Mouse (Mus musculus) midbrain, embryonic 11.5 days (tissue): ENCODE results near the gene Gm4969. TPM values are rescaled to one million over a fixed set of nuclear protein-coding genes. Genes with fewer than 3 reads are reported as not detected.
A peak's percentile ranks its signal among the peaks of the same experiment; 100 is the strongest.

ENCODE experiments used
- ATAC-seq: fragments of 200-750 bp; cut with Nextera tagmentation; 2 replicates; pipeline ENCODE4 v1.8.0; 2017; ENCODE audit warnings: moderate TSS enrichment, moderate library complexity; ENCODE audit not compliant: low FRiP score
- DNase-seq: peaks from one replicate; pipeline ENCODE4 v3.0.0; 2015; ENCODE audit warnings: low spot score; ENCODE audit errors: missing footprints
- H3K27ac ChIP-seq: fragments of 300-500 bp; sonication (generic); 2 replicates; pipeline ENCODE4 v1.5.1; 2014; ENCODE audit warnings: low read depth, low read length
- H3K27me3 ChIP-seq: fragments of 300-500 bp; sonication (generic); 2 replicates; pipeline ENCODE4 v1.6.1; 2014; ENCODE audit warnings: mild to moderate bottlenecking, low read length, moderate library complexity, mixed read lengths; ENCODE audit not compliant: control insufficient read depth, insufficient read depth
- H3K36me3 ChIP-seq: fragments of 300-500 bp; sonication (generic); 2 replicates; pipeline ENCODE4 v1.6.1; 2014; ENCODE audit warnings: mild to moderate bottlenecking, low read length, moderate library complexity, mixed read lengths; ENCODE audit not compliant: control insufficient read depth, insufficient read depth
- H3K4me1 ChIP-seq: fragments of 300-500 bp; sonication (generic); 2 replicates; pipeline ENCODE4 v1.6.1; 2014; ENCODE audit warnings: low read length; ENCODE audit not compliant: control insufficient read depth, insufficient read depth
- H3K4me2 ChIP-seq: fragments of 300-500 bp; sonication (generic); 2 replicates; pipeline ENCODE4 v1.6.1; 2014; ENCODE audit warnings: mild to moderate bottlenecking, moderate library complexity
- H3K4me3 ChIP-seq: fragments of 300-500 bp; sonication (generic); 2 replicates; pipeline ENCODE4 v1.5.1; 2014; ENCODE audit warnings: low read depth, low read length
- H3K9ac ChIP-seq: fragments of 300-500 bp; sonication (generic); 2 replicates; pipeline ENCODE4 v1.6.1; 2014; ENCODE audit warnings: low read length
- H3K9me3 ChIP-seq: fragments of 300-500 bp; sonication (generic); 2 replicates; pipeline ENCODE4 v1.6.1; 2016; ENCODE audit warnings: low read length; ENCODE audit not compliant: control insufficient read depth
- WGBS: fragments of 180-500 bp; shearing (Covaris S2); extraction: QIAGEN DNeasy Blood & Tissue Kit; methylation state at CpG from one replicate; pipeline ENCODE4 v1.1.7; 2014; 5-methylcytosine and 5-hydroxymethylcytosine counted together
- polyA plus RNA-seq: library from polyadenylated mRNA; unstranded; fragments of >200 nt; fragmentation: Nextera tagmentation; extraction: Ambion mirVana; gene quantifications from 2 replicates; pipeline ENCODE4 v1.2.1, GENCODE M21; 2014

The Gm4969 gene
- polyA plus RNA-seq, result 0.46 and 0.58 TPM in 2 replicates

- no peak within 1 kb of the TSS for H3K9ac ChIP-seq
- peak; percentile 94 for DNase-seq
- peak within 1 kb of the TSS; percentile 23; the same call in 1 of the 2 replicates for H3K4me2 ChIP-seq
- no peaks in the 10 kb centered on the region for H3K36me3 ChIP-seq
- peak within 1 kb of the TSS; percentile 10; the same call in 1 of the 2 replicates for H3K4me3 ChIP-seq
- H3K27ac ChIP-seq, result no peak within 1 kb of the TSS
- H3K27me3 ChIP-seq, result peaks cover 10% of the 10 kb centered on the region; the same call in 1 of the 2 replicates
- WGBS, result 21% methylated on average over 64 of the region's 64 CpGs
- H3K9me3 ChIP-seq, result no peaks in the 10 kb centered on the region
- peak; percentile 26 for ATAC-seq
- peaks cover 11% of the 10 kb centered on the region for H3K4me1 ChIP-seq
Observed at GRCm38 (mm10) chr7:19118028-19118771, at the start of gene Gm4969. Gene Gm4969, minus strand, starts transcription at chr7:19118368.

- ATAC-seq, result no peak
- 88% methylated on average over 3 of the region's 3 CpGs for WGBS
- H3K9ac ChIP-seq, result no peak overlapping the region
Observed at GRCm38 (mm10) chr7:19166990-19167389, 48.8 kb upstream of the Gm4969 start.

GRCm38 (mm10) chr7:19165656-19166423 lies 47.7 kb upstream of the Gm4969 start, which contains the start of gene Gipr:
Gene Gipr, minus strand, starts transcription at chr7:19166127.
- 12% methylated on average over 14 of the region's 14 CpGs for WGBS
- no peak within 1 kb of the TSS for H3K4me3 ChIP-seq
- peak within 1 kb of the TSS; percentile 13 for H3K4me2 ChIP-seq
- ATAC-seq (peak; percentile 45; the same call in 1 of the 2 replicates), DNase-seq (no peak)
- no peak within 1 kb of the TSS for H3K27ac ChIP-seq
- no peaks in the 10 kb centered on the region for H3K36me3 ChIP-seq
- H3K9me3 ChIP-seq, result peaks cover 2% of the 10 kb centered on the region; the same call in 1 of the 2 replicates
- H3K4me1 ChIP-seq, result peaks cover 13% of the 10 kb centered on the region
- H3K27me3 ChIP-seq, result peaks cover 21% of the 10 kb centered on the region
- H3K9ac ChIP-seq, result peak within 1 kb of the TSS; percentile 27; the same call in 1 of the 2 replicates

More at GRCm38 (mm10) chr7:19166990-19167389, 48.8 kb upstream of the Gm4969 start:
- no peak for DNase-seq
- Histone ChIP-seq H3K36me3 (no peaks in the 10 kb centered on the region), H3K4me2 (no peak overlapping the region), H3K27ac (no peak overlapping the region), H3K4me3 (no peak overlapping the region), H3K27me3 (peaks cover 21% of the 10 kb centered on the region), H3K9me3 (peaks cover 2% of the 10 kb centered on the region; the same call in 1 of the 2 replicates), H3K4me1 (peaks cover 13% of the 10 kb centered on the region)

GRCm38 (mm10) chr7:19164978-19165377 lies 46.8 kb upstream of the Gm4969 start:
- Histone ChIP-seq H3K36me3 (no peaks in the 10 kb centered on the region), H3K27me3 (peaks cover 25% of the 10 kb centered on the region), H3K4me1 (peaks cover 13% of the 10 kb centered on the region), H3K9ac (no peak overlapping the region), H3K4me3 (no peak overlapping the region), H3K9me3 (peaks cover 2% of the 10 kb centered on the region; the same call in 1 of the 2 replicates), H3K27ac (no peak overlapping the region), H3K4me2 (peak overlapping the region; percentile 13; the same call in 1 of the 2 replicates)
- 2% methylated on average over 13 of the region's 13 CpGs for WGBS
- DNase-seq, result no peak
- no peak for ATAC-seq

GRCm38 (mm10) chr7:19164189-19164588 lies 46.0 kb upstream of the Gm4969 start:
- Histone ChIP-seq H3K27me3 (peaks cover 32% of the 10 kb centered on the region), H3K36me3 (no peaks in the 10 kb centered on the region)

GRCm38 (mm10) chr7:19163752-19164151 lies 45.6 kb upstream of the Gm4969 start:
- peaks cover 2% of the 10 kb centered on the region; the same call in 1 of the 2 replicates for H3K9me3 ChIP-seq
- DNase-seq (no peak), ATAC-seq (no peak)
- no peaks in the 10 kb centered on the region for H3K36me3 ChIP-seq
- H3K4me1 ChIP-seq, result peaks cover 13% of the 10 kb centered on the region
- no peak overlapping the region for H3K9ac ChIP-seq
- H3K4me3 ChIP-seq, result no peak overlapping the region
- H3K27me3 ChIP-seq, result peaks cover 33% of the 10 kb centered on the region
- no peak overlapping the region for H3K4me2 ChIP-seq
- WGBS, result 34% methylated on average over 12 of the region's 12 CpGs
- no peak overlapping the region for H3K27ac ChIP-seq

More at GRCm38 (mm10) chr7:19164189-19164588, 46.0 kb upstream of the Gm4969 start:
- Histone ChIP-seq H3K27ac (no peak overlapping the region), H3K9me3 (peaks cover 2% of the 10 kb centered on the region; the same call in 1 of the 2 replicates), H3K9ac (no peak overlapping the region), H3K4me2 (0 out of 2 replicates have a peak overlapping the region, but pooled peaks have one; percentile 11), H3K4me3 (no peak overlapping the region), H3K4me1 (peaks cover 13% of the 10 kb centered on the region)
- 1% methylated on average over 6 of the region's 6 CpGs for WGBS
- DNase-seq (no peak), ATAC-seq (no peak)

GRCm38 (mm10) chr7:19162928-19163327 lies 44.8 kb upstream of the Gm4969 start:
- DNase-seq, result no peak
- Histone ChIP-seq H3K9ac (no peak overlapping the region), H3K9me3 (peaks cover 2% of the 10 kb centered on the region; the same call in 1 of the 2 replicates), H3K4me1 (peaks cover 13% of the 10 kb centered on the region), H3K4me2 (no peak overlapping the region), H3K36me3 (no peaks in the 10 kb centered on the region), H3K27ac (no peak overlapping the region), H3K27me3 (peaks cover 33% of the 10 kb centered on the region), H3K4me3 (no peak overlapping the region)
- ATAC-seq, result no peak
- WGBS, result 90% methylated on average over 7 of the region's 7 CpGs

- H3K4me2 ChIP-seq, result peak overlapping the region; percentile 46
- peak overlapping the region; percentile 22 for H3K4me3 ChIP-seq
- WGBS, result 3% methylated on average over 20 of the region's 20 CpGs
- H3K9me3 ChIP-seq, result no peaks in the 10 kb centered on the region
- ATAC-seq, result peak; percentile 20; the same call in 1 of the 2 replicates
- peak overlapping the region; percentile 11; the same call in 1 of the 2 replicates for H3K9ac ChIP-seq
- peak; percentile 93 for DNase-seq
- peaks cover 11% of the 10 kb centered on the region for H3K4me1 ChIP-seq
- H3K27ac ChIP-seq, result no peak overlapping the region
- H3K27me3 ChIP-seq, result peaks cover 30% of the 10 kb centered on the region
- H3K36me3 ChIP-seq, result no peaks in the 10 kb centered on the region
Observed at GRCm38 (mm10) chr7:19160115-19160514, 41.9 kb upstream of the Gm4969 start.
